Mouse (Mus musculus) lung, postnatal 36 days (tissue): ENCODE data around the gene Cish.
A peak's percentile ranks its signal among the peaks of the same experiment; 100 is the strongest.
"Not testable (repeated sequence)": the region's sequence is repeated elsewhere in the genome, so short reads cannot be mapped to it uniquely, and the experiment has no call there.

ENCODE experiments used
- DNase-seq: peaks from one replicate; pipeline ENCODE4 v3.0.0; 2022; ENCODE audit warnings: mixed read lengths

Cish gene

DNA sequence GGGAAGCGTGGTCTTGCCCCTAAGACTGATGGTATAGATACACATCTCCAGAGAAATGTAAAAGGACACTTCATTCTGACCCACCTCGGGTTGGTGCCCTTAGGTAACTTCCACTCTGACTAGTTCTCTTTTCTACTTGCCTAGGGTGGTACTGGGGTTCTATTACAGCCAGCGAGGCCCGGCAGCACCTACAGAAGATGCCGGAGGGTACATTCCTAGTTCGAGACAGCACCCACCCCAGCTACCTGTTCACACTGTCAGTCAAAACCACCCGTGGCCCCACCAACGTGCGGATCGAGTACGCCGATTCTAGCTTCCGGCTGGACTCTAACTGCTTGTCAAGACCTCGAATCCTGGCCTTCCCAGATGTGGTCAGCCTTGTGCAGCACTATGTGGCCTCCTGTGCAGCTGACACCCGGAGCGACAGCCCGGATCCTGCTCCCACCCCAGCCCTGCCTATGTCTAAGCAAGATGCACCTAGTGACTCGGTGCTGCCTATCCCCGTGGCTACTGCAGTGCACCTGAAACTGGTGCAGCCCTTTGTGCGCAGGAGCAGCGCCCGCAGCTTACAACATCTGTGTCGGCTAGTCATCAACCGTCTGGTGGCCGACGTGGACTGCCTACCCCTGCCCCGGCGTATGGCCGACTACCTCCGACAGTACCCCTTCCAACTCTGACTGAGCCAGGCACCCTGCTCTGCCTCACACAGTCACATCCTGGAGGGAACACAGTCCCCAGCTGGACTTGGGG lies 4.6 kb downstream of the Cish start:
- DNase-seq = no peak

DNA sequence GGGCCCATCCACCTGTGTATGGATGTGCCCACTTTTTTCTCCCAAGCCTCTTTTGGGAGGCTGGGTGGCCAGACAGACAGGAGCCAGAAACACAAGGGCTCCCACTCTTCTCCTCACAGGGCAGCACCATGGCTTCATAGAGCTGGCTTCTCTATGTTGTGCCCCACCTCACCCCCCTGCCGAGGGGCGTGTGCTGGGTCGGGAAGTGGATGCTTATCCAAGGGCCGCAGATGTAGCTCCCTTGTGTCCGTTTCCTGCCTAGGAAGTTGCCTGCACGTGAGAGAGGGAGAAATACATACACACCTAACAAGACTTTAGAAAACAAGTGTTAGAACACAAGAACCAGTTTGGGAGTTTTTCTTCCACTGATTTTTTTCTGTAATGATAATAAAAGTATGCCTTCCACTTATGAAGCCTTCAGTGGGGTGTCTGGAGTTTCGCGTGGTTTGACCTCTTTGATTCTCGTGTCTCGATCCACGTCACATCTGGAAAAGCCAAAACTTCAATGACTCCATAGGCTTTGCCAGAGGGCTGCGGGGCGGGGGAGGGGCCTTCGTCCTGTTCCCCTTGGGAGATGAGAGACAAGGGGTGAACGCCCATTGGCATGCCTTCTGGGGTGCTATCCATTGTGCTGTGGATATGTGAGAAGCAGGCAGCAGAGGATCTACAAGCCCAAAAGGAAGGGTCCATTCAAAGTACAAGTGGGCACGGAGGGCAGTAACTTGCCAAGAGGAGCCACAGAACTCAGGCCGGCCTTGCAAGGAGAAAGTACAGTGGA lies 5.9 kb downstream of the Cish start:
- peak; percentile 77 for DNase-seq

DNA sequence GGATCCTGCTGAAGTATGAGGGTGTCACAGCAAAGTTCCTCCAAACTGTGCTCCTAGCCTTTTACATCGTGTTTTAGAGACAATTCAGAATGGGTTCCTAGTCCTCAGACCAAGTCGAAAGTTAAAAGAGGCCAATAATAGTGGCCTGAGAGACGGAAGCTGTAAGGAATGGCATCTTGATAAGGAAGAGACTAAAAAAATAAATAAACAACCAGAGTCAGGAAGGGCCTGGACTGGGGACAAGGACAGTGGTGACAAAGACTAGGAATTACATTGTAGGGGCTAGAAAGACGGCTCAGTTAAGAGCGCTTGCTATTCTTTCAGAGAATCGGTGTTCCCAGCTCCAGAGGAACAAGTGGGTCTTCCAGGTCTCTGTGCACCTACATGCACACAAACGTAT lies 6.8 kb downstream of the Cish start:
- peak; percentile 45 for DNase-seq

DNA sequence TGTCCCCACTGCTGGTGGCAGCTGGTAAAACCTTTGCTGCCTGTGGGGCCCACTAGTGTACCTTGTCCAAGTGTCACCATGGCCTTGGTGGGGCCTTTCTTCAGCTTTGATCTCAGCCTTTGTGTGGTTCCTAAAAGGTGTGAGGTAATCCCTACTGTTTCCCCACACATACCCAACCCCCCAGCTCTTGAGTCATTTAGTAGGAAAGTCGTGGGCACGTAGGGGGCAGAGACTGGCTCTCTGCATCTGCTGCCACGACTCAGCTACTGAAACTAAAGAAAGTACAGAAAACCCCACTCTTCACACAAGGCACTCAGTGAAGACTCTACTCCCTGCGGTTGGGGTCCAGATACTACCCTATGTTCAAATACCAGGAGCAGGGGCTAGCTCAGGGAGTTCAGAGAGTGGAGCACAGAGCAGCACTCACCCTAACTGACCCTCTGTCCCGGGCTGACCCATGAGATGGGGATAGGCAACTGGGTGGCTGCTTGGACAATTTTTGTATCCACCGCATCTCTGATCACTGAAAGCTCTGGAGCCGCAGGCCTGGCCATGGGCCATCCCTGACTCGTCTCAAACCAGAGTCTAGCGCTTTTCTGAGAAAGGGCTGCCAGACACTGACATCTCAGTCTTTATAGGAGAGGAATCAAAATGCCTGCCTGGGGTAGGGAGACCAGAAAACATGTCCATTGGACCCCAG lies 7.4 kb downstream of the Cish start:
- DNase-seq = no peak

DNA sequence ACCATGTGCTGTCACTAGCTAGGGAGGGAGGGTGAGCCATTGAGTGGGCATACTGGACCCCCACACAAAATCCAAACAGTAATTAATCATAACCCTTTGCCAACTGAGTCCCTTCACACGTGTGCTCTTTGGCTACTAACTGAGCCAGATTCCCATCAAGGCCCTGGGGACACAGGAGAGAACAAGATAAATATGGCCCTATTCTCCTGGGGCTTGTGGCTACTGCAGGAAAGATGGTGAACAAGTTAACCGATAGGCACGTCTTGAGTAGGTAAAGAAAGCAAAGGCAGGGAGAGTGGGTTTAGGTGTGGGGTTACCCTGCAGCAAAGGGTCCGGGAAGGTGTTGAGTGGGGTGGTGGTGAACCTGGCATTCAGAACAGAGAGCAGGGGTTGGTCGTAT lies 8.1 kb downstream of the Cish start:
- DNase-seq = no peak

DNA sequence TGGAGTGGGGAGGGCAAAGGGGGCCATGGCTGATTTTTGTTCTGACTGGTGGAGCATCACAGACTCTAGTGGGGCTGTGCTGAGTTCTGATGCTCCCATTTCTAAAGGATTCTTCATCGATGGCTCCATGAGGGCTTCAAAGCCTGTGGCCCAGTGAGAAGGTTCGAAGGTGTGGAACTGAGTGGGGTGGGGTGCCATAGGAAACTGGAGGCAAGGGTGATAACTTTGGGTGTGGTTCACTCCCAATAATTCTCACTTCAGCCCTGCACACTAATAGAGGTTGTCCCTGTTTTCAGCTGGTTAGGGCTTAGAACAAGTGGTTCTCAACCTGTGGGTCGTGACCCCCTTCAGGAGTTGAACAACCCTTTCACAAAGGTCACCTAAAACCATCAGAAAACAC lies 8.6 kb downstream of the Cish start:
- DNase-seq = no peak

DNA sequence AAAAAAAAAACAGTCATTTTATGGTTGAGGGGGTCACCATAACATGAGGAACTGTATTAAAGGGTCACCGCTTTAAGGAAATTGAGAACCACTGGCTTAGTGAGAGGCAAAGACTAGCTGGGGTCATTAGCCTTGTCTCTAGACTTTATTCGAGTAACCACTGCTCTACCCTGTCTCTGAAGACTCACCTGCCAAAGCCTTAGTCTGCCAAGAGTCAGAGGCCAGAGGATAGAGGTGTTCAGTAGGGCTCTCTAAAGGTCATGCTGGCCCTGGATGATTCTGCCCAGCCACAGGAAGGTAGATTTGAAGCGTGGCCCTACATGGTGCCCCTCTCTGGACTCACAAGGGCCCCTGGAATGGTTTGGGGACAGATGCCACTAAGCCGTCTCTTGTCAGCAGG lies 9.2 kb downstream of the Cish start:
- no peak for DNase-seq

DNA sequence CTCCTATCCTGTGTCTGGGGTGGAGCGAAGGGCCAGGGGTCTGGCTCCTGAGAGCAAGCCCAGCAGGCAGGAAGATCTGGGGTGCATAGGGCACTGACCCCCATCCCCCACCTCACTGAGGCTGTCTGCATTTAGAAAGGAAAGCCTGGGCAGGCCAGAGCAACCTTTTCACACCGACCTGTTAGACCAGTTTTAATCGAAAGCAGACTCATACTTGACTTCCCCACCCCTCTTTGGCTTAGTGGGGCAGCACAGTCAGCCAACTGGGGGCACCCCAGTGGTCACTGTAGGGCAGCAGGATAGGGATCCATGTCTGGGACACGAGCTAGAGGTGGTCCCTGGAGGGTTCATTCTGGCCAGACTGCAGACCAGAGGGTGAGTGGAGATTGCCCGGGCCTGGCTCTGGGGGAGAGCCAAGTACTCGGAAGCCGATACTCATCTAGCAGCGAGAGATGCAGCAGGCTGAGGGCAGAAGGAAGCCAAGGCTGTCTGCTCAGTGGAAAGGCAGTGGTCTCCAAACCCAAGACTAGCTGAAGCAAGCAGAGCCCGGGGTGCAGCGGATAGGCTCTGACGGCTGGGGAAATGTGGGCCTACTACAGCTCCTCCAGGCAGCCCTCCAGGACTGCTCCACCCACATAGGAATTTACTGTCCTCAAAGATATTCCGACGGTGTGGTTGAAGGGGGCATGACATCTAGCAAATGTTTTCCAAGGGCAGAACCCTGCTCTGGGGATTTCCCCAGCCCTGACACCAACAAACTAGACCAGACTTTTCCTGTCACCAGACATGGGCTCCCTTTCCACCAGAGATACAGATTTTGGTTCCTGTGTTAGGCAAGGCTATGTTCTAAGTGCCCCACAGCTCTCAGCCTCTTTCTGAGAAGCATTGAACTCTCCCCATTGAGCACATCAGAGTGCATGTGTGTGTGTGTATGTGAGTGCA lies 10.0 kb downstream of the Cish start:
- DNase-seq = peak; percentile 78

DNA sequence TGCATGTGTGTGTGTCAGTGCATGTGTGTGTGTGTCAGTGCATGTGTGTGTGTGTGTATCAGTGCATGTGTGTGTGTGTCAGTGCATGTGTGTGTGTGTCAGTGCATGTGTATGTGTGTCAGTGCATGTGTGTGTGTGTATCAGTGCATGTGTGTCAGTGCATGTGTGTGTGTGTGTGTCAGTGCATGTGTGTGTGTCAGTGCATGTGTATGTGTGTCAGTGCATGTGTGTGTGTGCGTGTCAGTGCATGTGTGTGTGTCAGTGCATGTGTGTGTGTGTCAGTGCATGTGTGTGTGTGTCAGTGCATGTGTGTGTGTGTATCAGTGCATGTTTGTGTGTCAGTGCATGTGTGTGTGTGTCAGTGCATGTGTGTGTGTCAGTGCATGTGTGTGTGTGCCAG lies 10.8 kb downstream of the Cish start:
- DNase-seq = not testable (repeated sequence)

DNA sequence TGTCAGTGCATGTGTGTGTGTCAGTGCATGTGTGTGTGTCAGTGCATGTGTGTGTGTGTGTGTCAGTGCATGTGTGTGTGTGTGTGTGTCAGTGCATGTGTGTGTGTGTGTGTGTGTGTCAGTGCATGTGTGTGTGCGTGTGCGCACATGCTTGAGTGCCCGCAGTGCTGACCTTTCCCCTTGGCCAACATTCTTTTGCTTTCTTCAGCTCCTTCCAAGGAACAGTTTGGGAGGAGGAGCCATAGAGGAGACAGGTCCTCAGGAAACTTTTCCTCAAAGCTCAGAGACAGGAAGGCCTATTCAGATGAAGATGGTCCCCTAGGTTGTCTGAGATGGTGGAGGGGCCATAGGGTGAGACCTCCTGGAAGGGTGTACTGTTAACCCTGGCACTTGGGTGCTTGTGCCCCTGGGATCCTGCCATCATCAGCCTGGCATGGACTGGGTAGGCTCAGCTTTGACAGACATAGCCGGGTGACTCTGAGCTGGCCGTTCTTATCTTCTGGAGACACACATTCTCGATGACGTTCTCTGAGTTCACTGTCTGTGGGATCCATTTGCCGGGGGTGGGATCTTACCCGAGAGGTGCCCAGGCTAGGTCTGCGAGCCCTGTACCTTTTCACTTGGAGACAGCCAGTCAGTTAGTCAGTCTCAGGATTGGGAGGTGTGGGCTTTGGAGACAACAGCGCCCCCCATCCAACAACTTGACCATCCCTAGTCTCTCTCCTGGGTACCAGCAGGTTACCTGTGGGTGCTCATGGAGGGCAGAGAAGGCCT lies 11.5 kb downstream of the Cish start:
- DNase-seq = no peak

DNA sequence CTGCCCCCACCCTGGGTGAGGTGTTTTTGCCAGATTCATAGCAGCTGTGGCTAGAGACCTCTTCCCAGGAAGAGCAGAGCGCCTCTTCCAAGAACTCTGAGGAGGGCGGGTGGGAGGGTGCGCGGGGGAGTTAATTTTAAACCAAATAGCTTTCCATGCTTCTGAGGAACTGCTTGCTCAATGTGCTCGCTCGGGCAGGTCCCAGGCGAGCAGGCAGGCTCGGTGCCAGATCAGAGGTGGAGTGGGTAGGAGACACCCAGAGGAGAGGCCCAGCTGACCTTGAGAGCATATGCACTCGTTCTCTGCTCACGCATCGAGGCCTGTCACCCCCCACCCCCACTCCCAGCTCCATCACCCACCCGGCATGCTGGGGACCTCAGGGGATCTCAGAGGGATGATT lies 12.1 kb downstream of the Cish start:
- DNase-seq = peak; percentile 91

DNA sequence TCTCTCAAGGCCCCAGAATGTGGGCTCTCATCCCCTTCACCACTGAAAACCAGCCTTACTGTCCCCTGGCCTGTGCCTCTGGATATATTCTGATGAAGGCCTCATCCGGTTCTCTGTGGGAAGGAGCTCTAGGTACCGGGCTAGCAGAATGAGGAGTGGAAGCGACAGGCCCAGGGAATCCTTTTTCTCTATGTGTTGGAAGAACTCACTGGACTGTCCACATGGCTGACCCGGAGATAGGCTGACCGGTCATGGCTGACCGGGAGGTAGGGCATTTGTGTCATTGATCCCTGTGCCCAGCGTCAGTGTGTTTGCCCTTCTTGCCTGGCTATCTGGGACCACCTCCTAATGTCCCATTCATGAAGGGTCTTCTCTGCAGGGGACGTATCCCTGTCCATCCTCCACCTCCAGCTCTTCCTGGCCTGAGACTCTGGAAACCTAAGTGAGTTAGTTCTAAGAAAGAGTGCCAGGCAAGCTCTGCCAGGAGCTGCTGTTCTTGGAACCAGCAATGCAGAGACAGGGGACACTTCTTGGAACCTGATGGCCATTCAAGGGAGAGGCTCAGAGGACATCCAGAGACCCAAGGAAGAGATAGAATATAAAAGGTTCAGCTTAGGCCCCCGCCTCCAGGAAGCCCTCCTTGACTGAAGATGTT lies 12.6 kb downstream of the Cish start:
- DNase-seq = no peak

DNA sequence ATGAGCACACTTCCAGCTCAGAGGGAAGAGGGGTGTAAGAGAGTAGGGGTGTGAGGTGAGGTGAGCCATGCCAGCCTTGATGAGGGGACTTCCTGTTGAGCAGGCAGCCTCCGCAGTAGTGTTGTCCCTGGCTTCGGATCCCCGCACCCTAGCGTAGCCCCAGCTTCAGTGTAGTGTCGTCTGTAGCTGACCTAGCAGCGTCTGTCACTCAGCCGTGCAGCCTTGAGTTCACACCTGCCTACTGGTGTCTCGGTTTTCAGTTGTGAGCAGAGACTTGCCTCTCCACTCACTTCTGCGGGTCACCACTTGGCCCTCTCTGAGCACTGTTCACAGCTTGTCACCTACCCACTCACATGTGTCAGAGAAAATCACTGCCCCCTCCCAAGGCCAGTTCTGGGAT lies 13.3 kb downstream of the Cish start:
- no peak for DNase-seq

DNA sequence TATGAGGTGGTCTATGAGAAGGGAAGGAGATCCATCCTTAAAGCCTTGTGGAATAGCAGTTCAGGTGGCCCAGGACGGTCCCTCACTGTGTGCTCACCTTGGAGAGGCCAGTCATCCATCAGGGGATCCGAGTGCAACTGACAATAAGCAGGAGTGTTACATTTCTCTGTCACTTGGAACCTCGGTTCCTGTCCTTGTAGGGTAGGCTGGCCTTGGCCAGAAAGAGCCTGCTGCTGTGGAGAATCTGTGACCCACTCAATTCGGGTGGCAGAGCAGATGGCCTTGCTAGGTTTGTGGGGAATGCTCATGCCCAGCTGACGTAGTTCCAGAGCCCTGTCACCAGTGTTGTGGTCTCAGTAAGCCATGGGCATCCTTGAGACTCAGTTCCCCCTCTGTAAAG lies 13.8 kb downstream of the Cish start:
- DNase-seq = no peak

DNA sequence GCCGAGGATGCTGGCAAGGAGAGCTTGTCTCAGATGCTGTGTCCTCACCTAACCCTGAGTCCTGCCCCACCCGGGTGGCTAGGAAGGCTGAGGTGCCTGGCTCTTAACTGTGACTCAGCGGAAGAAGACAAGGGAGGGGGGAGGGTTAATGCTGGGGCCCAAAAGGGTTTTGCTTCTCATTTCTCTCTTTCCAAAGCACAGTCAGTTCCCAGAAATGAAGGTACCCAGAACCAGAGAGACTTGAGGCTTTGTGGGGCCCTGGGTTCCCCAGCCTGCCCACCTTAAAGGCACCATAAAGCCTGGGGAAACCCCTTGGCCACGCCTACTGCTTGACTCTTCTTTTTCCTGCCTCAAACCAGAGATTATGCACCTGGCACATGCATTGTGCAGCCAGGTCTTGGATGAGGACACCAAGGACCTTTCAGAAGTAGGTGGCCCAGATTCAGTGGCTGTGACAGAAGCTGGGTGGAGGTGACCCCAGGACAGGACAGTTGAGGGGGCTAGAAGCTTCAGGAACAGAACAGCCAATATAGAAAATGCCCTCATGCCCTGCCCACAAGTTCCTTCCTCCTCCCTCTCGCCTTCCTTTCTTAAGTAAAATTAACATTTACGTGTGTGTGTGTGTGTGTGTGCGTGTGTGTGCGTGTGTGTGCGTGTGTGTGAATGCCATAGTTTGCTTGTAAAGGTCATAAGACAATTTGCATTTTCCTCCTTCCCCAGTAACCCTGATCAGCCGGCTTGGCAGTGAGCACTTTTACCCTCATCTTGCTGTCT lies 17.2 kb downstream of the Cish start:
- peak; percentile 44 for DNase-seq

DNA sequence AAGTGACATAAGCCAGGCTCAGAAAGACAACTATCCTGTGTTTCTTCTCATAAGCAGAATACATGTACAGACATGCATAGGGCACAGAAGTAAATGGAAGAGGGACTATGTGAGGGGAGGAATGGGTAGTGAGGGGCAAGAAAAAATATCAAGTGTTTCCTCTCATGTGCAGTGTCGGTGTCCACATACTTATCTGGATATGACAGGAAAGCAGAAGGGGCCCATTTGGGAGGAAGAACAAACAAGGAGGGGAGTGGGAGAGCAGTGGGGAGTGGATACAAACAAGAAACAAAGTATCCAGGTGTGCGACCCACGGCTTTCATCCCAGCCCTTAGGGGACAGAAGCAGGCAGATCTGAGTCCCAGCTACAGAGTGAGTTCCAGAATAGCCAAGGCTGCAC lies 18.1 kb downstream of the Cish start:
- DNase-seq = no peak

DNA sequence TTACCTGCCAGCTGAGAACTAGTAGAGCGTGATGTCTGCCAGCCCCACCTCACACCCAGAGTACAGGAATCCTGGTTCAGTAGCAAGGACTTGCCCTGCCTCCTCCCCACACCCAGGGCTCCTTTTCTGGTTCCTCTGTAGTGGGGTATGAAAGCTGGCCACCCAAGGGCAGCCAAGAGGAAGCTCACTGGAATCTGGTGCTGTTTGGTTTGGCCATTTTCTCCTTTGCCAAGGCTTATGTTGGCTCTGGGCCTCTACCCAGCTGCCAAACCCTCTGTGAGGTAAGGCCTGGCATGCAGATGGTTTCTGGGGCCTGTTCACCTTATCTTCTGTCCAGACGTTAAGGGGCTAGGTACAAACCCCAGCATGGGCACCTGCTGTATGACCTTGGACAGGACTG lies 20.0 kb downstream of the Cish start:
- DNase-seq = peak; percentile 41

DNA sequence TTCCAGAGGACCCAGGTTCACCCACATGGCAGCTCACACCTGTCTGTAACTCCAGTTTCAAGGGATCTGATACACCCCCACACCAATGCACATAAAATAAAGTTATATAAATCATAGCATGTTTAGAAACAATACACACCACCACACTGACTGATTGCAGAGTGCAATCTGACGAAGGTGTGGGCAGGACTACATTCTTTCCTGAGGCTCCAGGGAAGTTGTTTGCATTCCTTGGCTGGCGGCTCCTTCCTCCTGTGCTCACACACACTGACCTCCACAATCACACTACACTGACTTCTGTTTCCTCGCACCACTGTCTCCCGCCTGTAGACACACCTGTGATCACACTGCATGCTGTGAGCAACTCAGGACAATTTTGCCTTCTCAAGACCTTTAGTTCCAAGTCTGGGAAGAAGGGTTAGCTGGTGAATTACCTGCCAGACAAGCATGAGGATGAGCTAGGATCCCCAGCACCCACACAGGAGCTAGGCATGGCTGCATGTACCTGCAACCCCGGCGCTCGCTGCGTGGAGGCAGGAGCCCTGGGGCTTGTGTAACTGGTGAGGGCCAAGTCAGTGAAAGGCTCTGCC lies 26.7 kb downstream of the Cish start:
- peak; percentile 67 for DNase-seq

DNA sequence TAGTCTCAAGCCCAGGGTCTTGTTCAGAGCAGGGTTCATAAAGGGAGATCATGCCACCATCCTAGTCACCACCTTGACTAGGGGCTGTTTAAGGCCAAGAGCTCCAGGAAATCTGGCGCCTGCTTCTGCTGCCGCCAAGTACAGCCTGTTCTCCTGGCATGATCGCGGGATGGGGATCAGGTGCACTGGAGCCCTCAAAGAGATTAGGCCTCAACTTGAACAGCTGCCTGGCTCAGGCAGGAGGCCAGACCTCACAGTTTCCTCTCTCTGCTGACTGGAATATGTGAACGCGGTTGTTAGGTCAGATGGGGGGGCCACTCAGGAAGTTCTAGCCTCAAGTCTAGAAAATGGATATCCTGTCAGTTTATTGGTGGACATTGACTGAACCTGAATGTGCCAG lies 27.7 kb downstream of the Cish start:
- peak; percentile 86 for DNase-seq
